Comparison of ENCODE assay signal across 11 mouse cellular contexts in the genomic region with DNA sequence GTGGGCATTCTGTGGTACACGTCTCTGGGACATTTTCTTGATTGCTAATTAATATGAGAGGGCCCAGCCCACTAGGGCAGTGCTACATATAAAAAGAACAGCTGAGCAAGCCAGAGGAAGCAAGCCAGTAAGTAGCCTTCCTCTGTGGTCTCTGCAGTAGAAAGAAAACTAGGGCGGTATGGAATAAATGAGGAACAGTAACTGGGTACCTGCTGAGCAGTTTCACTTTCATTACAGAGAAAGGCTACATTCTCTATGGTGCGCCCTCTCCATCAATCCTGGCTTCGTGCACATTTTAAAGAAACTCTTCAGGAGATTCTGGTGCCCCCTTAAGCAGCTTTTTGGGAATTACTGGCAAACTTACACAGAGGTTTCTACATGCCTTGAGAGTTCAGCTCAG. TPM values are rescaled to one million over a fixed set of nuclear protein-coding genes. Genes with fewer than 3 reads are reported as not detected.
DNase-seq lines count a peak whose midpoint lies in the region; ATAC-seq and TF ChIP-seq lines count a peak whose summit lies in the region.
"Had no signal": no experiment of that assay in that cellular context is flagged by ENCODE, and none has a peak within 500 bp of the region (broad histone marks: within the 10 kb centered on the region; RNA-seq: fewer than 3 reads in every experiment).

No protein-coding gene starts in this region.

- H3K4me2 ChIP-seq in midbrain, embryonic 16.5 days (ENCODE audit: low read length), result no peak overlapping the region
- H3K4me2 ChIP-seq in midbrain, embryonic 14.5 days (ENCODE audit: low read length), result no peak overlapping the region
- no peak overlapping the region for H3K4me2 ChIP-seq in neural tube, embryonic 15.5 days
- H3K4me2 ChIP-seq: embryonic facial prominence, embryonic 15.5 days; heart, embryonic 12.5 days had no signal

- H3K27ac ChIP-seq in heart, adult 2 months, result peak overlapping the region; percentile 2; the same call in 1 of the 2 replicates
- H3K27ac ChIP-seq in midbrain, embryonic 16.5 days (ENCODE audit: low read length), result peak overlapping the region; percentile 63
- no peak overlapping the region; the same call in 1 of the 2 replicates for H3K27ac ChIP-seq in midbrain, embryonic 14.5 days (replicated peaks; ENCODE audit: low read depth, low read length)
- peak overlapping the region; percentile 51 for H3K27ac ChIP-seq in neural tube, embryonic 15.5 days (replicated peaks)
- H3K27ac ChIP-seq: embryonic facial prominence, embryonic 15.5 days had no signal

- no peak for TF ChIP-seq EP300 in heart, adult 2 months (IDR thresholded peaks at IDR 0.05; ENCODE audit: insufficient read depth, low read depth, low read length)

- H3K9me3 ChIP-seq in midbrain, embryonic 16.5 days (replicated peaks; ENCODE audit: control insufficient read depth, low read length, poor library complexity, severe bottlenecking), result no peaks in the 10 kb centered on the region
- H3K9me3 ChIP-seq in midbrain, embryonic 14.5 days (ENCODE audit: control insufficient read depth, low read length), result no peaks in the 10 kb centered on the region
- H3K9me3 ChIP-seq in neural tube, embryonic 15.5 days (replicated peaks), result no peaks in the 10 kb centered on the region
- H3K9me3 ChIP-seq: embryonic facial prominence, embryonic 15.5 days had no signal

- peaks cover 12% of the 10 kb centered on the region for H3K4me1 ChIP-seq in heart, adult 2 months (ENCODE audit: control insufficient read depth, insufficient read depth, low read length)
- H3K4me1 ChIP-seq in midbrain, embryonic 16.5 days (ENCODE audit: control insufficient read depth, insufficient read depth, low read length), result peaks cover 38% of the 10 kb centered on the region
- peaks cover 32% of the 10 kb centered on the region for H3K4me1 ChIP-seq in midbrain, embryonic 14.5 days (ENCODE audit: control insufficient read depth, insufficient read depth, low read length)
- peaks cover 67% of the 10 kb centered on the region for H3K4me1 ChIP-seq in neural tube, embryonic 15.5 days

- WGBS in heart, adult 2 months, result 48% methylated on average over 4 of the region's 4 CpGs
- WGBS in midbrain, embryonic 16.5 days, result 35% methylated on average over 4 of the region's 4 CpGs
- 67% methylated on average over 4 of the region's 4 CpGs for WGBS in midbrain, embryonic 14.5 days
- WGBS in neural tube, embryonic 15.5 days, result 46% methylated on average over 4 of the region's 4 CpGs

- peaks cover 9% of the 10 kb centered on the region for H3K36me3 ChIP-seq in heart, adult 2 months (ENCODE audit: control insufficient read depth, insufficient read depth, low read length)
- H3K36me3 ChIP-seq in midbrain, embryonic 16.5 days (ENCODE audit: control insufficient read depth, insufficient read depth, low read length), result no peaks in the 10 kb centered on the region
- no peaks in the 10 kb centered on the region for H3K36me3 ChIP-seq in midbrain, embryonic 14.5 days (ENCODE audit: control insufficient read depth, insufficient read depth, low read length)
- no peaks in the 10 kb centered on the region for H3K36me3 ChIP-seq in neural tube, embryonic 15.5 days
- H3K36me3 ChIP-seq: embryonic facial prominence, embryonic 15.5 days; heart, embryonic 12.5 days had no signal

- H3K4me3 ChIP-seq in heart, adult 2 months, result no peak overlapping the region
- H3K4me3 ChIP-seq in midbrain, embryonic 16.5 days (ENCODE audit: low read depth, low read length), result no peak overlapping the region
- no peak overlapping the region for H3K4me3 ChIP-seq in midbrain, embryonic 14.5 days (replicated peaks; ENCODE audit: low read depth, low read length)
- H3K4me3 ChIP-seq in neural tube, embryonic 15.5 days (replicated peaks), result no peak overlapping the region
- H3K4me3 ChIP-seq: embryonic facial prominence, embryonic 15.5 days; heart, embryonic 12.5 days had no signal

- no peak for TF ChIP-seq CTCF in heart, adult 2 months (IDR thresholded peaks at IDR 0.05)

- H3K79me2 ChIP-seq in heart, adult 2 months (replicated peaks; ENCODE audit: control insufficient read depth, insufficient read depth, low read length), result peaks cover 5% of the 10 kb centered on the region

- DNase-seq in heart, adult 2 months, result no peak
- no peak for DNase-seq in heart, adult 11 months
- DNase-seq in midbrain, embryonic 14.5 days, result no peak
- no peak for DNase-seq in right cerebral cortex, postnatal 4 days
- DNase-seq in heart, adult 18-20 months, result no peak
- DNase-seq: adrenal gland, postnatal 25 days had no signal

- intact Hi-C loops in heart, adult 2 months (cut with DNase I), result loop anchor here (2.0 to 5.0 kb wide), 2 partner anchors 47 to 109 kb away; a partner anchor contains a TSS

- H3K9ac ChIP-seq in heart, adult 2 months (ENCODE audit: low read depth, low read length), result no peak overlapping the region
- H3K9ac ChIP-seq in midbrain, embryonic 16.5 days (ENCODE audit: low read depth, low read length), result no peak overlapping the region
- no peak overlapping the region for H3K9ac ChIP-seq in midbrain, embryonic 14.5 days (replicated peaks; ENCODE audit: low read length)
- no peak overlapping the region for H3K9ac ChIP-seq in neural tube, embryonic 15.5 days (replicated peaks)
- H3K9ac ChIP-seq: embryonic facial prominence, embryonic 15.5 days; heart, embryonic 12.5 days had no signal

- TF ChIP-seq POLR2A in heart, adult 2 months (IDR thresholded peaks at IDR 0.05; ENCODE audit: insufficient read depth, low read depth, low read length), result no peak

- no peak for ATAC-seq in midbrain, embryonic 16.5 days
- ATAC-seq in midbrain, embryonic 14.5 days (ENCODE audit: low FRiP score, low TSS enrichment), result no peak
- peak; percentile 83 for ATAC-seq in granulocyte monocyte progenitor cell, adult 5-6 weeks (replicated peaks; ENCODE audit: poor library complexity, severe bottlenecking)
- ATAC-seq in neural tube, embryonic 15.5 days (ENCODE audit: low FRiP score), result no peak

- H3K27me3 ChIP-seq in heart, adult 2 months (ENCODE audit: control insufficient read depth, insufficient read depth, low read length), result no peaks in the 10 kb centered on the region
- H3K27me3 ChIP-seq in midbrain, embryonic 16.5 days (ENCODE audit: control insufficient read depth, insufficient read depth, low read depth, low read length), result no peaks in the 10 kb centered on the region
- H3K27me3 ChIP-seq in midbrain, embryonic 14.5 days (ENCODE audit: control insufficient read depth, insufficient read depth, low read length), result no peaks in the 10 kb centered on the region
- H3K27me3 ChIP-seq in neural tube, embryonic 15.5 days (replicated peaks), result no peaks in the 10 kb centered on the region
- H3K27me3 ChIP-seq: embryonic facial prominence, embryonic 15.5 days; heart, embryonic 12.5 days had no signal

RNA-seq across cellular contexts. Expression of a gene that starts 47.1 kb away (rescaled TPM):
- 100 to 1,000 TPM; 102 to 113 TPM for total RNA-seq in heart, adult 2 months (2021)
- polyA plus RNA-seq in heart, adult 2 months (2012; rRNA removed), result 123 and 149 TPM in 2 replicates
- polyA plus RNA-seq in midbrain, embryonic 16.5 days (2015; fragmentation: Nextera tagmentation; extraction: Ambion mirVana), result 66.4 and 74.6 TPM in 2 replicates
- polyA plus RNA-seq in midbrain, embryonic 14.5 days (2014; fragmentation: Nextera tagmentation; extraction: Ambion mirVana), result 48.5 and 50.9 TPM in 2 replicates
- 14.1 and 16.8 TPM in 2 replicates for total RNA-seq in granulocyte monocyte progenitor cell, adult 5-6 weeks (2014; fragmentation: Nextera tagmentation)
- 3.3 and 5.0 TPM in 2 replicates for total RNA-seq in granulocyte monocyte progenitor cell, adult 5-6 weeks (2017)
- polyA plus RNA-seq in neural tube, embryonic 15.5 days (2015; fragmentation: Nextera tagmentation; extraction: Ambion mirVana), result 66.3 and 68.9 TPM in 2 replicates
- 100 to 1,000 TPM; 107 to 116 TPM for total RNA-seq in heart, adult 18-20 months (2021)

RNA-seq across cellular contexts. Expression of a gene that starts 47.5 kb away (rescaled TPM):
- total RNA-seq in heart, adult 2 months (2021), result 1 to 10 TPM; 1.6 to 2.4 TPM
- polyA plus RNA-seq in heart, adult 2 months (2012; rRNA removed), result 4.1 and 4.2 TPM in 2 replicates
- polyA plus RNA-seq in midbrain, embryonic 16.5 days (2015; fragmentation: Nextera tagmentation; extraction: Ambion mirVana), result 6.6 and 7.1 TPM in 2 replicates
- polyA plus RNA-seq in midbrain, embryonic 14.5 days (2014; fragmentation: Nextera tagmentation; extraction: Ambion mirVana), result 5.3 and 6.1 TPM in 2 replicates
- total RNA-seq in granulocyte monocyte progenitor cell, adult 5-6 weeks (2014; fragmentation: Nextera tagmentation), result 1.8 TPM in 1 of 2 replicates, not detected in the other
- total RNA-seq in granulocyte monocyte progenitor cell, adult 5-6 weeks (2017), result 0.52 and 1.2 TPM in 2 replicates
- polyA plus RNA-seq in neural tube, embryonic 15.5 days (2015; fragmentation: Nextera tagmentation; extraction: Ambion mirVana), result 5.3 and 6.2 TPM in 2 replicates
- 1 to 10 TPM; 3.3 TPM for total RNA-seq in heart, adult 18-20 months (2021)
